Mouse (Mus musculus): Measurements from ENCODE around the gene C8b. TPM values are rescaled to one million over a fixed set of nuclear protein-coding genes. Genes with fewer than 3 reads are reported as not detected.

Gene C8b
- polyA plus RNA-seq, 1 experiment, result not detected

- H3K4me1 ChIP-seq (ENCODE audit: control insufficient read depth, insufficient read depth, low read length), result no peaks in the 10 kb centered on the region
- H3K27ac ChIP-seq (ENCODE audit: insufficient read depth, low read length), result no peak overlapping the region
- no peak overlapping the region for H3K4me3 ChIP-seq (ENCODE audit: insufficient read depth, low read length)
- TF ChIP-seq POLR2A (IDR thresholded peaks at IDR 0.05; ENCODE audit: low read depth, low read length), result no peak
- TF ChIP-seq CTCF (IDR thresholded peaks at IDR 0.05; ENCODE audit: borderline replicate concordance, insufficient read depth, low read length), result no peak
These were observed 38.0 kb downstream of the C8b start for GRCm38 (mm10) chr4:104804100-104804499.

GRCm38 (mm10) chr4:104805414-104806257 lies 39.5 kb downstream of the C8b start:
- TF ChIP-seq POLR2A (IDR thresholded peaks at IDR 0.05; ENCODE audit: low read depth, low read length), result no peak
- TF ChIP-seq CTCF (IDR thresholded peaks at IDR 0.05; ENCODE audit: borderline replicate concordance, insufficient read depth, low read length), result no peak
- Histone ChIP-seq H3K27ac (ENCODE audit: insufficient read depth, low read length) (no peak overlapping the region), H3K4me3 (ENCODE audit: insufficient read depth, low read length) (no peak overlapping the region), H3K4me1 (ENCODE audit: control insufficient read depth, insufficient read depth, low read length) (no peaks in the 10 kb centered on the region)

- TF ChIP-seq CTCF (IDR thresholded peaks at IDR 0.05; ENCODE audit: borderline replicate concordance, insufficient read depth, low read length) (no peak), POLR2A (IDR thresholded peaks at IDR 0.05; ENCODE audit: low read depth, low read length) (no peak)
- Histone ChIP-seq H3K27ac (ENCODE audit: insufficient read depth, low read length) (no peak overlapping the region), H3K4me1 (ENCODE audit: control insufficient read depth, insufficient read depth, low read length) (no peaks in the 10 kb centered on the region)
These were observed 44.7 kb downstream of the C8b start for GRCm38 (mm10) chr4:104810710-104811286.

GRCm38 (mm10) chr4:104813617-104814016 lies 47.5 kb downstream of the C8b start:
- Histone ChIP-seq H3K4me1 (ENCODE audit: control insufficient read depth, insufficient read depth, low read length) (no peaks in the 10 kb centered on the region), H3K4me3 (ENCODE audit: insufficient read depth, low read length) (no peak overlapping the region), H3K27ac (ENCODE audit: insufficient read depth, low read length) (no peak overlapping the region)
- TF ChIP-seq POLR2A (IDR thresholded peaks at IDR 0.05; ENCODE audit: low read depth, low read length) (no peak), CTCF (IDR thresholded peaks at IDR 0.05; ENCODE audit: borderline replicate concordance, insufficient read depth, low read length) (no peak)

More at GRCm38 (mm10) chr4:104810710-104811286, 44.7 kb downstream of the C8b start:
- H3K4me3 ChIP-seq (ENCODE audit: insufficient read depth, low read length), result no peak overlapping the region

GRCm38 (mm10) chr4:104816519-104817232 lies 50.6 kb downstream of the C8b start:
- Histone ChIP-seq H3K4me3 (ENCODE audit: insufficient read depth, low read length) (no peak overlapping the region), H3K4me1 (ENCODE audit: control insufficient read depth, insufficient read depth, low read length) (no peaks in the 10 kb centered on the region), H3K27ac (ENCODE audit: insufficient read depth, low read length) (no peak overlapping the region)
- TF ChIP-seq CTCF (IDR thresholded peaks at IDR 0.05; ENCODE audit: borderline replicate concordance, insufficient read depth, low read length) (no peak), POLR2A (IDR thresholded peaks at IDR 0.05; ENCODE audit: low read depth, low read length) (no peak)

GRCm38 (mm10) chr4:104817509-104817908 lies 51.4 kb downstream of the C8b start:
- H3K27ac ChIP-seq (ENCODE audit: insufficient read depth, low read length), result no peak overlapping the region
- TF ChIP-seq POLR2A (IDR thresholded peaks at IDR 0.05; ENCODE audit: low read depth, low read length) (no peak), CTCF (IDR thresholded peaks at IDR 0.05; ENCODE audit: borderline replicate concordance, insufficient read depth, low read length) (no peak)
- H3K4me1 ChIP-seq (ENCODE audit: control insufficient read depth, insufficient read depth, low read length), result no peaks in the 10 kb centered on the region
- H3K4me3 ChIP-seq (ENCODE audit: insufficient read depth, low read length), result no peak overlapping the region

GRCm38 (mm10) chr4:104818986-104819385 lies 52.9 kb downstream of the C8b start:
- TF ChIP-seq CTCF (IDR thresholded peaks at IDR 0.05; ENCODE audit: borderline replicate concordance, insufficient read depth, low read length) (no peak), POLR2A (IDR thresholded peaks at IDR 0.05; ENCODE audit: low read depth, low read length) (no peak)
- Histone ChIP-seq H3K4me3 (ENCODE audit: insufficient read depth, low read length) (no peak overlapping the region), H3K4me1 (ENCODE audit: control insufficient read depth, insufficient read depth, low read length) (no peaks in the 10 kb centered on the region), H3K27ac (ENCODE audit: insufficient read depth, low read length) (no peak overlapping the region)

- H3K4me1 ChIP-seq (ENCODE audit: control insufficient read depth, insufficient read depth, low read length), result no peaks in the 10 kb centered on the region
- no peak overlapping the region for H3K4me3 ChIP-seq (ENCODE audit: insufficient read depth, low read length)
- no peak overlapping the region for H3K27ac ChIP-seq (ENCODE audit: insufficient read depth, low read length)
- no peak for TF ChIP-seq POLR2A (IDR thresholded peaks at IDR 0.05; ENCODE audit: low read depth, low read length)
- TF ChIP-seq CTCF (IDR thresholded peaks at IDR 0.05; ENCODE audit: borderline replicate concordance, insufficient read depth, low read length), result no peak
These were observed 53.8 kb downstream of the C8b start for GRCm38 (mm10) chr4:104819891-104820290.

- TF ChIP-seq POLR2A (IDR thresholded peaks at IDR 0.05; ENCODE audit: low read depth, low read length) (no peak), CTCF (IDR thresholded peaks at IDR 0.05; ENCODE audit: borderline replicate concordance, insufficient read depth, low read length) (no peak)
- H3K4me1 ChIP-seq (ENCODE audit: control insufficient read depth, insufficient read depth, low read length), result no peaks in the 10 kb centered on the region
- no peak overlapping the region for H3K27ac ChIP-seq (ENCODE audit: insufficient read depth, low read length)
- H3K4me3 ChIP-seq (ENCODE audit: insufficient read depth, low read length), result no peak overlapping the region
These were observed 57.5 kb downstream of the C8b start for GRCm38 (mm10) chr4:104823597-104824101.

Data from embryonic fibroblast, embryonic 13.5 days (primary cell).